Mouse (Mus musculus): ENCODE data around the gene Akap11.

The Akap11 gene

DNA sequence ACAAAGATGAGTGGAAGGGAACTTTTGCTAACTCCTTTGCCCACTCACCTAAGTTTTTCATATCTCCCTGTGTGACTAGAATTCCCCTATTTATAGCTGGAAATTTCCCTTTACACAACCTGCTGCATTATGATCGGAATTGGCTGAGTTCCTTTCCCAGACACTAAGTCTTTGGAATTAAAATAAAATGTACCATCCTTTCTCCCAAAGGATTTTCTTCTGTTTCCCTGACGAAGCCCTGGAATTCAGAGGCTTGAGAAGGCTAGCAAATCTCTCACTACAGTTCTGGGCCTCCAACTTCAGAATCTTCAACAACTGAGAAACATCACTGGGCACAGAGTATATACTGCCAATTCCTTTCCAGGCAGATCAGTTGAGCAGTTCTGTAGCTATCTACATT, 1.2 kb downstream of the Akap11 start:
- TF ChIP-seq GATA4 (IDR thresholded peaks at IDR 0.05; ENCODE audit: insufficient replicate concordance, low read length): no peak

GRCm38 (mm10) chr14:78534651-78535050, 2.0 kb downstream of the Akap11 start:
- no peak for TF ChIP-seq GATA4 (IDR thresholded peaks at IDR 0.05; ENCODE audit: insufficient replicate concordance, low read length)

DNA sequence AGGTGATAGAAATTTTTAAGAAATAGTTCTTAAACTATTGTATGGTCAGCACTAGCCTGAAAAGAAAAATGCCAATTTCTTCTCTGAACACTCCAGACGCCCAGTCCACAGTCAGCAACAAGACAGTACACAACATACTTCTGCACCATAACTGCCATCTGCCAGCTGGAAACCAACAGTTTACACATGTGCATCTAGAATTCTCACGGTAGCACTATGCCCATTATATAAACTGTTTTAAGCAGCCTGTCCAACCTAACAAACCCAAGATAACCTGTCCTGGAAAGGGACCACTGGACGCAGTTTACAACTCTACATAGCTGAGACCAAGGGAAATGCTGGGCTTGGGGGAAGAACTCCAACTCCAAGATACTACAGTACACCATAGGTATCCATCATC, 2.9 kb downstream of the Akap11 start:
- no peak for TF ChIP-seq GATA4 (IDR thresholded peaks at IDR 0.05; ENCODE audit: insufficient replicate concordance, low read length)

- TF ChIP-seq GATA4 (IDR thresholded peaks at IDR 0.05; ENCODE audit: insufficient replicate concordance, low read length): no peak
Observed at GRCm38 (mm10) chr14:78532345-78532744, 4.3 kb downstream of the Akap11 start.

GRCm38 (mm10) chr14:78530256-78530655, 6.4 kb downstream of the Akap11 start:
- no peak for TF ChIP-seq GATA4 (IDR thresholded peaks at IDR 0.05; ENCODE audit: insufficient replicate concordance, low read length)

DNA sequence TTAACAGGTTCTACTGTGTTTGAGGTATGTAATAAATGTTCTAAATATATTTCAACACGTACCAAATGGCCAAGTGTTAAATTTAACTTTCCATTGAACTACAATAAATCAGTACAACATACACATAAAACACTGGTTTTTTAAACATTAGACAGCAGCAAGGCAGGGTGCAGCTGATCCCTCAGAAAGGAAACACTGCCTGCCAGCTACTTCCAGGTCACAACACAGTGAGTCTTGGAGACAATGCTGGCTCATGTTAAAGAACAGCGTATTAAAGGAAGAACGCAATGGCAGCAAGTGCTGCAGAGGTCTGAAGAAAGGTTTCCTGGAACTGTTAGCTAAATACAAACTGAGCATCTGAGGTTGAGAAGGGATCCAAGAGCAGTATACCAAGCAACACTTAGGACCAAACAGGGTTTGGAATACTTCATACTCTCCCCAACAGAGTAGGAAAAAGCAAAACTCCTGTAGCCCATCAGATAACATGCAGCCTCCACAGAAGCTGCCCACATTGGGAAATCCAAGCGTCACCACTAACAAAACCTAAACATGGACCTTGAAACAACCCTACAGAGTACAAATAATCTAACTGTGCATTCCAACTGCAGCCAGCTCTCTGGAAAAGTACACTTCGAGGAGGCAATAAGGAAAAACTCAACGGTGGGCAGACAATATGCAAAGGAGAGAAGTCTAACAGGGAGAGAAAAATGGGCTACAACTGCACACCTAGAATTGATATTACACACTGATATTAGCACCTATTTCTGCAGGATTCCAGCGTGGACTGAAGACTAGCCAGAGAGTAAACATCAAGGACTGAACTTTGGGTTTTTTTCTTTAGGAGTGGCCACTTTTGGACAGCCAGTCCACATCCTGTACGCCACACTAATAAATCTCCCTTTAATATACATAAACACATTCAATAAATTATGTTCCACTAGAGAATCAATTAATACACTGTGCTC, 7.9 kb downstream of the Akap11 start:
- no peak for TF ChIP-seq GATA4 (IDR thresholded peaks at IDR 0.05; ENCODE audit: insufficient replicate concordance, low read length)

GRCm38 (mm10) chr14:78526907-78527306, 9.7 kb downstream of the Akap11 start:
- no peak for TF ChIP-seq GATA4 (IDR thresholded peaks at IDR 0.05; ENCODE audit: insufficient replicate concordance, low read length)

GRCm38 (mm10) chr14:78526475-78526874, 10.1 kb downstream of the Akap11 start:
- no peak for TF ChIP-seq GATA4 (IDR thresholded peaks at IDR 0.05; ENCODE audit: insufficient replicate concordance, low read length)

DNA sequence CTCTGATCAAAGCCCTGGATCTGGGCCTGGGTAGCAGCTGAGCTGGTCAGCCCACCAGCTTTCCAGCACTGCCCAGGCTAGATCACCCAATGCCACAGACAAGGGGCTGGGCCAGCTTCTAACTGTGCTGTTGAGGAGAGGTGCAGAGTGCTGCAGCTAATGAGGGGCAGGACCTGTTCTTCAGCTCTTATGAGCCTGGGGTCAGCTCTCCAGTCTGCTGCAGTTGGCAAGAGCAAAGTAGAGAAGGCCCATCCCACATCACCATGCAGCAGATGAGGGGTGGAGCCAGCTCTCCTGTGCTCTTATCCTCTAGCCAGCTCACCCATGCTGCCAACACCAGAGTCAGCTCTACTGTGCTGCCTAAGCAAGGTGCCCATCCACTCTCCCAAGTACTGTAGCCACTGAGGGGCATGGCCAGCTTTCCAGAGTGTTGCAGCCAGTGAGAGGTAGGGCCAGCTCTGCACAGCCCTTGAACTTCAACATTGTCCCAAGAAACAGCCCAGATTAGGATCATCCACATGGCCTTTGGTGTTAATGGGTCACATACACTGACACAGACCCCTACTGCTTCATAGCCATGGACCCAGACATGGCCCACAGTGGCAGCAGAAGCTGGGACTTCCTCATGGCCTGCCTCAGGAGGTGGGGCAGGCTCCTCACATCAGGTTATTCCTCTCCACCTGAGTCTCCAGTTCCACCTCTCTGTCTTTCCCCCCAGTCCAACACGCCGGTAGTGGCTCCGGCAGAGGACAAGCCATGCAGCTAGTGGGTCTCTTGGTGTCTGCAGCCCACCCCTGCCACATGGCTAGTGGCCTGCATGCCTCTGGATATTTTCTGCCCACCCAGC, 10.8 kb downstream of the Akap11 start:
- no peak for TF ChIP-seq GATA4 (IDR thresholded peaks at IDR 0.05; ENCODE audit: insufficient replicate concordance, low read length)

GRCm38 (mm10) chr14:78525059-78525458, 11.5 kb downstream of the Akap11 start:
- no peak for TF ChIP-seq GATA4 (IDR thresholded peaks at IDR 0.05; ENCODE audit: insufficient replicate concordance, low read length)

- no peak for TF ChIP-seq GATA4 (IDR thresholded peaks at IDR 0.05; ENCODE audit: insufficient replicate concordance, low read length)
Observed at GRCm38 (mm10) chr14:78510713-78511112, 25.9 kb downstream of the Akap11 start.

- peak; percentile 37; the same call in 1 of the 2 replicates for TF ChIP-seq GATA4 (IDR thresholded peaks at IDR 0.05; ENCODE audit: insufficient replicate concordance, low read length)
Observed at GRCm38 (mm10) chr14:78509791-78510190, 26.8 kb downstream of the Akap11 start.

GRCm38 (mm10) chr14:78500578-78500977, 36.0 kb downstream of the Akap11 start:
- no peak for TF ChIP-seq GATA4 (IDR thresholded peaks at IDR 0.05; ENCODE audit: insufficient replicate concordance, low read length)

- no peak for TF ChIP-seq GATA4 (IDR thresholded peaks at IDR 0.05; ENCODE audit: insufficient replicate concordance, low read length)
Observed at GRCm38 (mm10) chr14:78496691-78497090, 39.9 kb downstream of the Akap11 start.

DNA sequence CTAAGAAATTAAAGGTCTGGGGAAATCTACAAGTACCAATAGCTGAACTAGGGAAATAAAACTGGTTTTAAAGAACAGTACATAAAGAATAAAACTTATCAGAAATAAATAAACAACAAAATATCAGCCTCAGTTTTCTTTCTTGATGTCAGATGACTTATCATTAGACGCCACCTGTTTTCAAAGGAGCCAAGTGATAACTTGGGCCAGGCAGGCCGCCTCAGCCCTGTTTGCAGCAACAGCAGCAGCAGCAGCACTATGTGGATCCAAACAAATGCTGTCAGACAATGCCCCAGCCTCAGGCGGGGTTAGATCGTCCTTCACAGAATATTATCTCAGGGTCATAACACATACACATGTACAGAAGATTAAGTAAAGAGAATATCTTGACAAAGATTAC, 41.4 kb downstream of the Akap11 start:
- TF ChIP-seq GATA4 (IDR thresholded peaks at IDR 0.05; ENCODE audit: insufficient replicate concordance, low read length): no peak

GRCm38 (mm10) chr14:78492602-78493001, 44.0 kb downstream of the Akap11 start:
- no peak for TF ChIP-seq GATA4 (IDR thresholded peaks at IDR 0.05; ENCODE audit: insufficient replicate concordance, low read length)
